Mouse (Mus musculus) adrenal gland, postnatal 14 days (tissue): ENCODE results near the gene Fkrp. TPM values are rescaled to one million over a fixed set of nuclear protein-coding genes. Genes with fewer than 3 reads are reported as not detected.

Experiments used
- DNase-seq: peaks from one replicate; pipeline ENCODE4 v3.0.0; 2021; ENCODE audit warnings: mixed read lengths
- long read RNA-seq, 2 experiments: library from polyadenylated mRNA; stranded (forward); transcript quantifications; one replicate each; pipeline ENCODE4 v2.0.0; 2021
- total RNA-seq: library from RNA; stranded (reverse); gene quantifications from 2 replicates; pipeline ENCODE4 v1.2.3, GENCODE M21; 2021

The Fkrp gene
- 23.8 and 25.1 TPM in 2 replicates for total RNA-seq
- long read RNA-seq, experiment 1, transcript Fkrp-201 (3 exons, 2,827 nt): major isoform, 20 of 30 reads
- long read RNA-seq, experiment 1, partial matches to known transcripts: 7 of 30 reads
- long read RNA-seq, experiment 1, other reads (novel, unspliced or antisense): 3 of 30 reads
- long read RNA-seq, experiment 2, transcript Fkrp-201 (3 exons, 2,827 nt): major isoform, 8 of 18 reads
- long read RNA-seq, experiment 2, partial matches to known transcripts: 4 of 18 reads
- long read RNA-seq, experiment 2, other reads (novel, unspliced or antisense): 6 of 18 reads

GRCm38 (mm10) chr7:16816475-16817122 lies at the start of gene Fkrp:
Gene Fkrp, minus strand, starts transcription at chr7:16816732.
- DNase-seq: peak; percentile 77

GRCm38 (mm10) chr7:16859902-16860651 lies 43.5 kb upstream of the Fkrp start:
- DNase-seq: peak; percentile 57

- peak; percentile 66 for DNase-seq
These were observed 41.8 kb upstream of the Fkrp start for GRCm38 (mm10) chr7:16858336-16858735.

GRCm38 (mm10) chr7:16853302-16853831 lies 36.8 kb upstream of the Fkrp start:
- DNase-seq: no peak

- no peak for DNase-seq
These were observed 35.1 kb upstream of the Fkrp start for GRCm38 (mm10) chr7:16851636-16852035.

GRCm38 (mm10) chr7:16848579-16848978 lies 32.0 kb upstream of the Fkrp start:
- DNase-seq: peak; percentile 73

GRCm38 (mm10) chr7:16847507-16847906 lies 31.0 kb upstream of the Fkrp start:
- DNase-seq: no peak

- no peak for DNase-seq
These were observed 30.2 kb upstream of the Fkrp start for GRCm38 (mm10) chr7:16846775-16847174.

- DNase-seq: no peak
These were observed 29.3 kb upstream of the Fkrp start for GRCm38 (mm10) chr7:16845820-16846167.

GRCm38 (mm10) chr7:16845072-16845819 lies 28.7 kb upstream of the Fkrp start:
- peak; percentile 54 for DNase-seq

- DNase-seq: no peak
These were observed 28.2 kb upstream of the Fkrp start for GRCm38 (mm10) chr7:16844696-16845071.

- no peak for DNase-seq
These were observed 27.1 kb upstream of the Fkrp start for GRCm38 (mm10) chr7:16843441-16844171.

GRCm38 (mm10) chr7:16842645-16843063 lies 26.1 kb upstream of the Fkrp start, which contains the start of gene Prkd2:
Gene Prkd2, plus strand, starts transcription at chr7:16842902.
- peak; percentile 94 for DNase-seq

- DNase-seq: no peak
These were observed 25.3 kb upstream of the Fkrp start for GRCm38 (mm10) chr7:16841561-16842560.

- no peak for DNase-seq
These were observed 24.5 kb upstream of the Fkrp start for GRCm38 (mm10) chr7:16841078-16841477.

GRCm38 (mm10) chr7:16840109-16840491 lies 23.6 kb upstream of the Fkrp start:
- no peak for DNase-seq

GRCm38 (mm10) chr7:16839427-16840108 lies 23.0 kb upstream of the Fkrp start:
- DNase-seq: no peak

GRCm38 (mm10) chr7:16838804-16839426 lies 22.4 kb upstream of the Fkrp start:
- no peak for DNase-seq
